Mouse (Mus musculus) heart, adult 8-10 months (tissue): Measurements from ENCODE around the gene Hap1. TPM values are rescaled to one million over a fixed set of nuclear protein-coding genes. Genes with fewer than 3 reads are reported as not detected.
"Not testable (repeated sequence)": the region's sequence is repeated elsewhere in the genome, so short reads cannot be mapped to it uniquely, and the experiment has no call there.

ENCODE experiments used
- DNase-seq: peaks from one replicate; pipeline ENCODE4 v3.0.0; 2022; ENCODE audit warnings: low spot score
- total RNA-seq, 4 experiments: library from RNA; stranded (reverse); gene quantifications; 2 replicates each; pipeline ENCODE4 v1.2.4; 2022

Hap1 gene
- total RNA-seq, 4 experiments from 2014 or later: 1.0 to 2.5 (median 2.0) TPM

DNA sequence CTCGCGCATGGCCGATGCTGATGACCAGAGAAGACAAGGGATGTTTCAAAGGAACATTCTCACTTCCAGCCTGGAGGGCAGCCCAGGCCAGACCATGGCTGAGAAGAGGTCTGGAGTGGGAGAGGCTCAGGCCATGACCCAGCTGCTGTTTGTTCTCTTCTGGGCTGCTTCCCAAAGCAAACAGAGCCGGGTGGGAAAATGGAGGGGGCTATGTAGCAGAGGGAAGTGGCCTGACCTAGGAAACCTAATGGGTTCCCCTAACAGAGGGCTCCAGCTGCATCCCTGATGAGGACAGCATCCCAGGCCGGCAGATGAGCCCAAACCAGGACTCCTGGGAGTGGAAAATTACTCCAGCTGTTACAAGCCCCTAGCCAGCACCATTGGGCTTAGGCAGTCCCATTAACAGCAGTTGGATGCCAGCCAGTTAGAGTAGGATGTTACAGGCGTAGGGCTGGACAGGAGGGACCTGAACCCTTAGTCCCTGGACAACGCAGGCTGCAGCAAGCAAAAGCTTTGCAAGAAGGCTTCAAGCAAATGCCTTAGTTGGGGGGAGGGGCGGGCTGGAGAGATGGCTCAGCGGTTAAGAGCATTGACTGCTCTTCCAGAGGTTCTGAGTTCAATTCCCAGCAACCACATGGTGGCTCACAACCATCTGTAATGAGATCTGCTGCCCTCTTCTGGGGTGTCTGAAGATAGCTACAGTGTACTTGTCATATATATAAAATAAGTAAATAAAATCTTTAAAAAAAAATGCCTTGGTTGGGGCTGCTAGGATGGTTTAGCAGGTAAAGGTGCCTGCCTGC lies 35.4 kb upstream of the Hap1 start:
- peak; percentile 96 for DNase-seq

DNA sequence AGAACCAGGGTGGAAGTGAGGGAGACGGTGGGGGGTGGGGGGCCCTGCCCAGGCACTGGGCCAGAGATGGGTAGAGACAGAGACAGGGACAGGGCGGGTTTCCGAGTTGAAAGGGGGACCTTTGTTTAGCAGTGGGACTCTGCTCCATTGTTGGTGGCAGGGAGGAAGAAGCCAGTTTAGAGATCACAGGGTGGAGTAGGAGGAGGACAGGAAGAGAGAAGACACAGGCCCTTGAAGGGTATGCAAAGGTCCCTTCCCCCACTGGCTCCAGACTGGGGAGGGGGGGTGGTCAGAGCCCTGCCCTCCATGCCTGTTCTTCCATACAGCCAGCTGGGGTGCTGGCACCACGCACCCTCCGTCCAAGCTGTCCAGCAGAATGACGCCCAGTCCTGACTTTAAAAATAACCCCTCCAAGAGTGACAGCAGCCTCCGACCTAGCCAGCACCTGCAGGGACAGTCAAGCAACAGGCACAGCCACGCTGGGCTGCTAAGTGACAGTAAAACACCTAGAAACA lies 34.1 kb upstream of the Hap1 start:
- peak; percentile 74 for DNase-seq

DNA sequence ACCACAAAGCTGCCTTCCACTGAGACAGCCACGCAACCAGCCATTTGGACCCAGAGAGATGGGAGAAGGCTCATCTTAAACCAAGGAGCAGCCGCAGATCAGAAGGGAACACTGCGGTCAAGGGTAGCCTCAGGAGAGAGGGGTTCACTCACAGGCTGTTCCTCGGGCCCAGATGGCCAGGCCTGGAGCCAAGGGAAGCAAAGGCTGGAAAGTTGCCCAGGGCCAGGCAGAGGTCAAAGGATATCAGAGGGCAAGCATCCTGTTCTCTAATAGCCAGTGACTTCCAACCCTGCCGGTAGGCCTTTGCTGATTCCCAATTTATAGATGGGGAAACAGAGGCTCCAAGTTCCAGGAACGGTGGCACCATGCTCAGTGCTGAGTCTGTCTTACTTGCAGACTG lies 32.7 kb upstream of the Hap1 start:
- DNase-seq: peak; percentile 90

DNA sequence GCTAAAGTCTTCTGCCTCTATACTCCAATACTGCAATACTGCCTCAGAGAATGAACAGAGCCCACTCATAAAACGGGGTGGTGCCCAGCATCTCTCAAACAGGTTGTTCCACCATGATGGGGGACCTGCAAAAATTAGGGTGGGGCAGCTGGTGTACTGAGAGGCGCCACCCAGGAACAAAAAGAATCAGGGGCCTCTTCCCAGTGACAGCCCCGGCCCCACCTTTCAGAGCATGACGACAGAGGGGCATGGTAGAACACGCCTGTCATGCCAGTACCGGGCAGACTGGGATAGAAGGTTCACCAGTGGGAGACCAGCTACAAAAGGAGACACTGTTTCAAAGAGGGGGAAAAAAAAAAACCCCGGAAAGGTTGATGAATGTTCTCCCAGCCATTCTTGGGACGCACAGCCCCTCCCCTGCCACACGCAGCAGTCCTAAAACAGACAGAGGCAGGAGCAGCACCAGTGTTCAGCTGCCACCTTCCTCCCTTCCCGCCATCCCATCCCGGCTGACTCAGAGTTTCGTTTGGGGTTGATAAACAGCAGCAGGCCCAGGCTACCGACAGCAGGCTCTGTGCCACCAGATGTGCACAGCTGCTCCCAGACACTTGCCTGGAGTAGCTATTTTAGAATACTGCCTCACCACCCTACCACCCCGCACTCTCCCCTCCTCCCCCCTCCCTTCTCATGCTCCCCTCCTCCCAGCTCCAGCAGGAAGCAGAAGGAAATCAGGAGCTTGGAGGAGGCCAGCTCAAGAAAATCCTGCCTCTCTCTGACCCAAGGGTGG lies 31.9 kb upstream of the Hap1 start:
- peak; percentile 86 for DNase-seq

DNA sequence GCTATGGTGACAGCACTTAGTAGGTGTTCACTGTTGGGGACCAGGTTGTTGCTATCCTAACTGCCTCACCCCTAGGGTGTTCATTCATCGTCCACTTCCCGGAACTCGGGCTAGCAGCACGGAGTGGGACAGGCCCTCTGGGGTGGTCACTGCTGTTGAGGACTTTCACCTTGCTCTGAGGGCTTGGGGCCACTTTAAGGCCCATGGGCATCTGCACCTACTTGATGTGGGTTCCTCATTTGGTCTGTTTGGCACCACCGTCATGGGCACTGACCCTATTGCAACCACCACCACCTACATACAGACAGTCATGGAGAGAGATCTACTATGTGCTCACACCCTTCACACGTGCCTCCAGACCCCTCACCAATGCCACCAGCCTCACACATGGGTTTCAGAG lies 31.2 kb upstream of the Hap1 start:
- DNase-seq: no peak

DNA sequence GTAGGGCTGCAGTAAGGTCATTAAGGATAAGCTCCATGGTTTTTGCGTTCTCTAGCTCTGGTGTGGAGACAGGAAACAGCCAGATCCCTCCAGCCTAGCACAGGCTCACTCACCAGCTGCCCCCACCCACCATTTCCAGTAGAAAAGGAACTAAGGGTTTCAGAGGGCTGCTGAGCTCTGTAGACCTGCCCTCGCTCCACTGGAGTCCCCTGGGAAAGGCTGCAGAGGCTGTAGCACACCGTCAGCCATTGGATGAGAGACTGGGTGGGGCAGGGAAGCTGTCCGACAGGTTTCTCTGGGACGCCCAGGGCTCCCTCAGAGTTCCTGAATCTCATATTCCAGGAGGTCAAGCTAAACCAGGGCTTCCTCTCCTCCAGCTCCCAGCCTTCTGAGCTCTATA lies 30.7 kb upstream of the Hap1 start:
- no peak for DNase-seq

DNA sequence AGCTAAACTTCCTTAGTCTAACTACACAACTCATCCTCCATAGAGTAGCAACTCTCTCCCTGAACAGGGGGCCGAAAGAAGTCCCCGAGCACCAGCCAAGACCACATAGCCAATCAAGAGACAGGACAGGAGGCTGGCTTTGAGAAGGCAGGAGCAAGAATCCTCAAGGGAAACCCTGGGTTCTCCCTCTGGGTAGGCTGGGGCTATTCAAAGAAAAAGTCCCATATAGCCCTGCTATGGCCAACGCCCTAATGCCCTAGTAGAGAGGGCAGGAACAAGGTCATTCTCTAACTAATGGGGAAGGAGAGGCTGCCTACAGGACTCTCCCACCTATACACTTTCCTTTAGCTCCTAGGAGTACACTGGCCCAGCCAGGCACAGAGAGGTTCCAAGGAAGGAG lies 29.1 kb upstream of the Hap1 start:
- no peak for DNase-seq

DNA sequence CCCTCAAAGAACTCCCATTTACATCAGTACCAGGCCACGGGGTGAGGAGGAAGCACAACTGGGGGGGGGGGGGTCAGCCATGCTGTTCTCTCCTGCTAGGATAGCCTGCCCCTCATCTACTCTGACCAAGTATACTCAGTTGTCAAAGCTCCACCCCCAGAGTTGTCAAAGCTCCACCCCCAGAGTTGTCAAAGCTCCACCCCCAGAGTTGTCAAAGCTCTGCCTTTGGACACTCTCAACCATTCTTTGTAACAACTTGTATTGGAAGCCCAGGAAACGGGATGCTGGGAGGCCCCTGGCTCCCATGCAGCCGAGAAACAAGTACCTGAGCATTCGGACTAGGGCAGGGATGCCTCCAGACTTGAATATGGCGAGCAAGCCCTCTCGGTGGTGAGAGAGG lies 26.8 kb upstream of the Hap1 start:
- DNase-seq: no peak

DNA sequence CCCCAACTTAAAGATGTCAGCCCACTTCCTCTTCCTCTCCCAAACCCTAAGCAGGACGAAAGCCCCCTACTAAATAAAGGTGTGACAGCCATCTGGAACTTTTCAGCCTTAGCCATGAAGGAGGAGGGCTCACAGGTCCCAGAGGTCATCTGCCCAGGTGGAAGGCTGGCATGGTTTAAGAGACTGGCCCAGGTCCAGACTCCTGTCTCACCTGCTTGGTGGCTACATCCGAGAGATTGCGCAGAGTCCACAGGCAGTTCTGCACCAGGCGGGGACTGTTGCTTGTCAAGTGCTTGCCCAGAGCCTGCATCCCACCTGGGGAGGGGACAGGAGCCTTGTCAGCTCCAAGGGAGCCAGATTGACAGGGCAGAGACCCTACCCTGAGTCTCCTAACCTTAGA lies 23.4 kb upstream of the Hap1 start:
- no peak for DNase-seq

DNA sequence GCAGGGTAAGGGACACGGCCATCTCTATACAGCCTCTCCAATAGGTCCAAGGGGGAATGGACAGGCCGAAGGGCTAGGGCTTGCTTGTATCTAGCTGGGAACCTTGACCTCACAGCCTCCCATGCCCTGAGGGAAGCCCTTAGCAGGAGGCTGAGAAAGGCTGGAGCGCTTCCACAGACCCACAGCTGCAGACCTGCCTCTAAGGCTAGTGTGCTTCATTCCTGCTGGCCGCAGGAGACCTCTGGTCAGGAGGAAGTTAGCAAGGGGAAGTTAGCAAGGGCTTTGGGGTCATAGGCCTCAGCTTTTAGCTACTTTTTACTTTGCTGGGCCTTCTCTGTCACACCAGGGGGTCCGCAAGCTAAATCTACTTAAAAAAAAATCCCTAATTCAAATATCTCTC lies 22.5 kb upstream of the Hap1 start:
- DNase-seq: no peak

DNA sequence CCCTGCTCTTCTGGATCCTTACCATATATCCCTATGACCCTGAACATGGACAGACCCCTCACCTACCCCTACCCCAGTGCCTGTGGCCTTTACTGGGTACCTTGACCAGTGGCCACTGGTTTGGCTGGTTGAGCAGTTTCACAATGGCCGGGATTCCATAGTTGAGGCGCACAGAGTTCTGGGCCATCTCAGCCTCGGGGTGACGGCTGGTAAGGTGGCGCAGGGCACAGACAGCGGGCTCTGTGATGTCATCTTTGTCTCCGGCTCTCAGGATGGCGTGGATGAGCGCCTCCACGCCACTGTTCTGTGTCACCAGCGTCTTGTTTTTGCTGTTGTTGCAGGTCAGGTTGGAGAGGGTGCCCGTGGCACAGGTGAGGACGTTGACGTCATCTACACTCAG lies 22.1 kb upstream of the Hap1 start:
- no peak for DNase-seq

DNA sequence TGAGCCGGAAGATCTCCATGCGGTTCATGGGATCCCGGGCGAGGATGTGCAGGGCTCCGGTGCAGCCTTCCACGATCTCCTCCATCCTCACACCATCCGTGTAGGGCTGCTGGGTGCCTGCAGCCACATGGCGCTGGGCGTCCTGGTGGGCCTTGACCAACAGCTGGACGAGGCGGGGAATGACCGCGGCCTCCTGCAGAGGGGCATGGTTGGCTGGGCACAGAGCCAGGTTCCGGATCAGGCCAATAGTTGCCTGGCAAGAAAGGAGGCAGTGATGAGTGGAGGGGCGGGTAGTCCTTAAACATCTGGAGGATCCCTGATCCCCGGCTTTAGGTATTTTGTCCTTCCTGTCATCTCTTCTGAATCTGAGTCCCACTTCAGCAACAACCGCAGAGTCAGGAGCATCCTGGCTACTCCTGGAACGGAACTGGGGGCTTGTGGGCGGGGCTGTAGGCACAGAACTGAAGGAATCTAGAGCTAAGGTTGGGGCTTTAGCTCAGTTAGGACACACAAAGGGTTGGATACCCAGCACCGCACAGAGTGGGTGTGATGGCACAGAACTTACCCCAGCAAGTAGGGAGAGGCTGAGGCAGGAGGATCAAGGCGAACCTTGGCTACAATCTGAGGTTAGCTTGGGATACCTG lies 20.9 kb upstream of the Hap1 start:
- no peak for DNase-seq

DNA sequence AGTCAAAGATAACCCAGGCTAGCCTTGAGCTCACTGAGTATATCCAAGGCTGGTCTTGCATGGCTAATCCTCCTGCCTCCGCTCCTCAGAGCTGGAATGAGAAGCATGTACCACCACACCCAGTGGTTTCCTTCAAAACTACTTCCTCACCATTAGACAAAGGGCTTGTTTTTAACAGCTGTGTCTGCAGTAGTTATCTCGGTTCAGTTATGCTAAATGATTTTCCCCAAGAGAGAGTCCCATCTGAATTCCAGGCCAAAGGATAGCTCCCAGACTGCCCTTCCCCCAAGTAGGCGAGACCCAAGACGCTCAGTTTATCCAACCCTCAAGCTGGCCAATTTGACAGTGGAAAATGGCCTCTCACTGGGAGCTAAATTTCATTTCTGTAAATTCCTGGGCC lies 20.1 kb upstream of the Hap1 start:
- no peak for DNase-seq

DNA sequence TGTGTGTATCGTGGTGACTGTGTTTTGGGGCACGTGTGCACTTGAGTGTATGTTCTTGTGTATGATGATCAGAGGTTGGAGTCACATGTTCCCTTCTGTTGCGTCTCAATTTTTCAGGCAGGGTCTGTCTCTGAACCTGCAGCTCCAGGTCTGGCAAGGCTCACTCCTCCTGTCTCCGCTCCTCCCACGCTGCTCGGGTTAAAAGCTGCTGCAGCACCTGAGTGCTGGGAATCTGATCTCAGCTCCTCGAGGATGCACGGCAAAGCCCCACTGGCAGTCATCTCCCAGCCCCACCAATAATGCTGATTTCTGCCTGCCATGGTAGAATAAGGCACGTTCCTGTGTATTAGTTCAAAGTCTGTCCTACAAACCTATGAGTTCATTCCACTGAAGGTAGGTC lies 19.2 kb upstream of the Hap1 start:
- no peak for DNase-seq

DNA sequence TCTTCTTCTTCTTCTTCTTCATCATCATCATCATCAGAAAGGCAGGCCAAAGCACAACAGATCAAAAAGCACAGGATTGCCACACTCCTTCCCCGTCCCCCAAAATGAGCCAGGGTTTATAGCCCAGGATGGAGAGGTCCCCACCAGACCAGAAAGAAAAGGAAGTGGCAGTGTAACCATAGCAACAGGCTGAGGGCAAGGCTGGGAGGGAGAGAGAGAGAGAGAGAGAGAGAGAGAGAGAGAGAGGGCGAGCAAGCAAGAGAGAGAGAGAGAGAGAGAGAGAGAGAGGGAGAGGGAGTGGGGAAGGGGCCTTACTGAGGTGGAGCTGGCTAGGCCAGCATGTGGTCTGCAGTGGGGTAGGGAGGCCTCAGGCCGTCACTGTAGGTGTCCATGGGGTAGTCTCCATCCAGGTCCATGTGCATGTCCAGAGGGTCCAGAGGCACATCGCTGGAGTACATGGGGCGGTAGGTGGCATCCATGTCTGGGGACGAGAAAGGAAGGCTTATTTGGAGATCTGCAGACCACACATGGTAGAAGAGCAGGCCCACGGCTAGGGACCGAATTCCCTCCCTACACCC lies 16.1 kb upstream of the Hap1 start:
- no peak for DNase-seq

DNA sequence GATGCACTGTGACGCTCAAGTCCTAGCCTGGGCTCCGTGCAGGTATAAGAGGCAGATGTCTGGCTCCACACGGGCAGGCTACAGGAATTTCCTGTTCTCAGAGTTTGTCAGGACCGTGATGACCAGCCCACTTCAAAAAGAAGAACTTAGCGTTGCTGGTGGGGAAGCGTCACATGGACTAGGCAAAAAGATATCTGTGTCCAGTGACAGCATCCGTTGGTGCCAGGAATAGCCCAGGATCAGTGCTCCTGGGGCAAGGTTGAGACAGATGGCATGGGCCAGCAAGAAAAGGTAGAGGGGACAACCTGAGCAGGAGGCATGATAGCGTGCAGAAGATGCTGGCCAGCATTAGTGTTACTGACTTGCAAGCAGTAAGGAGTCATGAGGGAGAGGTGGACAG lies 13.9 kb upstream of the Hap1 start:
- DNase-seq: no peak

DNA sequence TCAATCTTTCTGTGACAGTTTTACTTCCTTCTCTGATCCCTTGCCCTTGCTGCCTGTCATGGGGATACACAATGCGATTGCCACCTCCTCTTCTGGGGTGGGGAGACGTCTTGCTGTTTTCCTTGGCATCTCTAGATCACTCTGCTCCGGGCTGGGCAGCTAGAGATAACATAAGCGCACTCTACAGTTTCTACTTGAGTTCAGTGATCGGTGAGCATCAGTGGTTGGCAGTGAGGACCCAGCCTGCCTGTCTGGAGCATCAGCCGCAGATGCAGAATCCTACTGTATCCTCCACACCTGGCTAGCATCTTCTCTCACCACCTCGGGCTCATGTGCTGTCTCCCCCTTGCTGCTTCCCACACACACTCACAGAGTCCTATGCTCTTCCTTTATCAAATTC lies 13.2 kb upstream of the Hap1 start:
- no peak for DNase-seq

DNA sequence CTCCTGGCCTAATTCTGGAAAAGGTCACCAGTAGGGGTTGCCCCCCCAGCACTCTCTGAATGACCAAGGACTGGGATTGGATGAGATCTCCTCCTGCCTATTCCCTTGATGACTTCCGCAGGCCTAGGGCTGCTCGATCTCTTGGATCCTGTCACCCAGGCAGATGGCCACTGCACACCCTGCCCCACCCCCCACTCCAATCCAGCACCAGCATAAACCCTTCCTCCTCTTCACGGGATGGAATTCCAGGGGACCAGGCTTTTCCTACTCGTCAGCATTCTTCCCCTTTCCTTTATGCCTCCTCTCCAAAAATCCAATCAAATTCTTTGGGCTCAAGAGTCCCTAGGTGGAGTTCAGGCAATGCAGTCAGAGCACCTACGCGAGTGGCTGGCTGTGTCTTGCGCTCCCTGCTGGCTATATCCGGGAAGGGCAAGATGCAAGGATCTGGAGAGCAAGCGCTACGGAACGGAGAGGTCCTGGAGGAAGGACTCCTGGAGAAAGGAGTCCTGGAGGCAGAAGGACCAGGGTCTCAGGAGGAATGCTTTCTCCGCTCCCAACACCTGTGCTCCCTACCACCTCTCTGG lies 7.1 kb upstream of the Hap1 start:
- DNase-seq: peak; percentile 71

DNA sequence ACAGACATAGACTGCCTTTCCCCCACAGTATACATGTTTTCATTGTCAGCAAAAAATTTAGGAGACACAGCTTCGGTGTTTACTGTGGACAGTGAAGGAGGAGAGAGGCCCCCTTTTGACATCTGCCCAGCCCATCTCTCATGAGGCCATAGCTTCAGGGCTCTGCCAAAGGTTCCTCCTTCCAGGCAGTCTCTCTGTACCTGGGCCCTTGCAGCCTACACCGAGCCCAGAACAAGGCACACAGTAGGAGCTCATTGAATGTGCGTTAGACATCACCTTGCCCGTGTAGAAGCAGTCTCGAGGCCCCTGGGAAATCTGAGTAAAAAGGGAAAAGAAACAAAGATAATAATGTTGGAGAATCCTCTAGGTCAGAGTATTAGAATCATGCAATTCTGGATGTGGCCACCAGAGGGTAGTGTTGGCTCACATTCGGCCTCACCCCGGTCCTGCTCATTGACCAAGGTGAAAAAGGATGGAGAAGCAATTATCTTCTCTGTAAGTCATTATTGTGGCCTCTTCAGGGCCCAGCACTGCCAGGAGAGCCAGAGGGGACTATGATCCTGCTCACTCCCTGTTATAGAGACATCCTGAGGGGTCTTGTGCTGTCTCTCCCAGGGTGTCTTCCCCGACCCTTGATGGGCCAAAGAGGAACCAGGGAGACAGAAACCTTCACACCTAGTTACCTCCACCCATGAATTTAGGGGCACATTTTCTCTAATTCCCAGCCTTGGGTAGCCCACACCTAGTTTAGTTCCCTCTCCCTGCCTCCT lies 6.5 kb upstream of the Hap1 start:
- peak; percentile 82 for DNase-seq

DNA sequence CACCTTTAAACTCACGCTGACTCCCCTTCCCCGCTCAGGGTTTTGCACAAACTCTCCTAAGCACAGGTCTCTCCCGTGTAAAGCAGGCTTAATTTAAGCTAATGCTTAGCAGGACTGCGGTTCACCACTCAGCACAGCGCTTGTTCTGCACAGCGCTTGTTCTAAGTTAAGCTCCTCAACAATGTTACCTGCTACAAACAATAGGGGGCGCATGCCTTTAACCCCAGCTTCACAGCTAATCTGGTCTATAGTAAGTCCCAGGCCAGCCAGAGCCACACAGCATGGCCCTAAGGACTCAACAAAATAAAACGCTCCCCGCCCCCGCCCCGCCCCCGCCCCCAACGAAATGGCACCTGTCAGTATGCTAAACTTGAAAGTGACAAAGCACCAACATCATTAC lies 5.1 kb upstream of the Hap1 start:
- DNase-seq: not testable (repeated sequence)

DNA sequence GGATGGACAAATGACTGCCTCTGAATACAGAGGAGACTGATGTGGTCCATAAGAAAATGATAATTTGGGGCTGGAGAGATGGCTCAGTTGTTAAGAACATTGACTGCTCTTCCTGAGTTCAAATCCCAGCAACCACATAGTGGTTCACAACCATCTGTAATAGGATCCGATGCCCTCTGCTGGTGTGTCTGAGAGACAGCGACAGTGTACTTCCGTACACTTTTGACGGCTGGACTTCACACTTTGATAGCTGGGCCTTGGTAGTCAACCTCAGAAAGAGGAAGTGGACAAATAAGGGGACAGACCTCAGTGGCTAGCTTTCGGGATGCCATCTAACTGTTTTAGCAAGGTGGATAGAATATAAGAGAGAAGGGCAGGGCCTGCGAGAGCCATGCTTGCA lies 4.2 kb upstream of the Hap1 start:
- no peak for DNase-seq
